Mouse (Mus musculus) liver, embryonic 15.5 days (tissue): ENCODE measurements around the gene Farp1. TPM values are rescaled to one million over a fixed set of nuclear protein-coding genes. Genes with fewer than 3 reads are reported as not detected.

ENCODE experiments used
- ATAC-seq: fragments of 200-750 bp; cut with Nextera tagmentation; 2 replicates; pipeline ENCODE4 v1.8.0; 2017; ENCODE audit warnings: moderate number of reproducible peaks, mild to moderate bottlenecking, moderate library complexity; ENCODE audit not compliant: insufficient read depth
- H3K27ac ChIP-seq: fragments of 300-500 bp; sonication (generic); replicated peaks from 2 replicates; pipeline ENCODE4 v1.5.1; 2015; ENCODE audit warnings: mild to moderate bottlenecking, inconsistent platforms
- H3K27me3 ChIP-seq: fragments of 300-500 bp; sonication (generic); 2 replicates; pipeline ENCODE4 v1.6.1; 2015; ENCODE audit warnings: mild to moderate bottlenecking, inconsistent platforms
- H3K36me3 ChIP-seq: fragments of 300-500 bp; sonication (generic); replicated peaks from 2 replicates; pipeline ENCODE4 v1.6.1; 2015; ENCODE audit warnings: moderate library complexity, mild to moderate bottlenecking, inconsistent platforms
- H3K4me1 ChIP-seq: fragments of 300-500 bp; sonication (generic); replicated peaks from 2 replicates; pipeline ENCODE4 v1.6.1; 2015; ENCODE audit warnings: inconsistent platforms
- H3K4me2 ChIP-seq: fragments of 300-500 bp; sonication (generic); 2 replicates; pipeline ENCODE4 v1.6.1; 2015; ENCODE audit warnings: moderate library complexity, mild to moderate bottlenecking, inconsistent platforms
- H3K4me3 ChIP-seq: fragments of 300-500 bp; sonication (generic); replicated peaks from 2 replicates; pipeline ENCODE4 v1.5.1; 2015; ENCODE audit warnings: mild to moderate bottlenecking, inconsistent platforms
- H3K9ac ChIP-seq: fragments of 300-500 bp; sonication (generic); 2 replicates; pipeline ENCODE4 v1.6.1; 2015; ENCODE audit warnings: moderate library complexity, mild to moderate bottlenecking, inconsistent platforms
- H3K9me3 ChIP-seq: fragments of 300-500 bp; sonication (generic); replicated peaks from 2 replicates; pipeline ENCODE4 v1.6.1; 2016; ENCODE audit warnings: inconsistent platforms
- whole genome bisulfite sequencing: fragments of 180-500 bp; shearing (Covaris S2); methylation state at CpG from one replicate; pipeline ENCODE4 v1.1.7; 2015; ENCODE audit warnings: mixed read lengths; ENCODE audit not compliant: insufficient replicate concordance; 5-methylcytosine and 5-hydroxymethylcytosine counted together
- polyA plus RNA-seq: library from polyadenylated mRNA; unstranded; fragments of >200 nt; fragmentation: Nextera tagmentation; extraction: Ambion mirVana; gene quantifications from 2 replicates; pipeline ENCODE4 v1.2.1, GENCODE M21; 2015

Gene Farp1
- polyA plus RNA-seq, 1 experiment from 2014 or later, result 3.2 TPM

DNA sequence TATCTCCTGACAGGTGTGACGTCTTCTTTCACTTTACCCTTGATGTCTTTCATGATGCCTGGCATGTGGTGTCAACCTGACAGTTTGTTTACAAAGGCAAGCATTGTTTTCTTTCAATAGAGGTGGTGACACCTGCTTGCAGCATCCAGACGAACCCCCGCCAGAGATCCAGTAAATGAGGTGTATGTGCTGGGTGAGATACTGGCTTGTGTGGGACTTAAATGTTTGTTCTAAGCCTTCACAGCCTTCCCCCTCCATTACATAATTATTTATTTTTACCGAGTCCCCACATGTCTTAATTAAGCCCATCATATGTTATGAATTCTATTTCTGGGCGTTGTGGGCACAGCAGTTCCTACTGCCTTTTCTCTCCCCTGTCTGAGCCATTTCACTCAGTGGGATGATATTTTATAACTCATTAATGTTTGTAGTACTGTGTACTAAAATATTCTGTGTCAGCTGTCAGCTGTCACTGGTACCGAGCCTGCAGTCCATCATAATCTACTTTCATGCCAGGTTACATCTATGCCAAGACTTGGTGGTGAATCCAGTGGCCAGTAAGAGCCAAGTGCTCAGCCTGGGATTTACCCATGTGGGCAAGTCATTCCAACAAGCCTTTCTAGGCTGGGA, 130.5 kb downstream of the Farp1 start:
- Histone ChIP-seq H3K9ac (no peak overlapping the region), H3K27me3 (no peaks in the 10 kb centered on the region), H3K4me3 (no peak overlapping the region), H3K36me3 (no peaks in the 10 kb centered on the region), H3K4me1 (no peaks in the 10 kb centered on the region), H3K9me3 (no peaks in the 10 kb centered on the region), H3K4me2 (no peak overlapping the region), H3K27ac (no peak overlapping the region)
- 58% methylated on average over 6 of the region's 6 CpGs for WGBS
- no peak for ATAC-seq

DNA sequence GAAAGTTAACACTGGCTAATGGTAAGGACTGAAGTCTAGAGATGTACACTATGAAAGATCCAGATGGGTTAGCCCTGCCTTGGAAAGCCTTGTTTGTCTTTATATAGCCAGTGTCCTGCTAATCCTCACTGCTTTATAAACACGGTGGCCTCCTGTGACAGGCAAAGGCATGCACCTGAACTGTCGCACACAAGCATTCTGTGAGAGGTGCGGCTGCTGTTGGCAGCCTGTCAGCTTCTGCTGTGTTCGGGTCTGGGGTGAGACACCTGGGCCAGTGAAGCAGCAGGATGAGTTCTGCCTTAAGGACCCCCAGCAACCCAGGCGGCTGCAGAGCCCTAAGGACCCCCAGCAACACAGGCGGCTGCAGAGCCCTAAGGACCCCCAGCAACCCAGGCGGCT, 131.0 kb downstream of the Farp1 start:
- no peaks in the 10 kb centered on the region for H3K4me1 ChIP-seq
- 73% methylated on average over 7 of the region's 7 CpGs for WGBS
- H3K4me2 ChIP-seq, result no peak overlapping the region
- ATAC-seq, result no peak
- H3K9me3 ChIP-seq, result no peaks in the 10 kb centered on the region
- no peaks in the 10 kb centered on the region for H3K36me3 ChIP-seq
- no peaks in the 10 kb centered on the region for H3K27me3 ChIP-seq
- H3K27ac ChIP-seq, result no peak overlapping the region
- H3K4me3 ChIP-seq, result no peak overlapping the region
- H3K9ac ChIP-seq, result no peak overlapping the region

DNA sequence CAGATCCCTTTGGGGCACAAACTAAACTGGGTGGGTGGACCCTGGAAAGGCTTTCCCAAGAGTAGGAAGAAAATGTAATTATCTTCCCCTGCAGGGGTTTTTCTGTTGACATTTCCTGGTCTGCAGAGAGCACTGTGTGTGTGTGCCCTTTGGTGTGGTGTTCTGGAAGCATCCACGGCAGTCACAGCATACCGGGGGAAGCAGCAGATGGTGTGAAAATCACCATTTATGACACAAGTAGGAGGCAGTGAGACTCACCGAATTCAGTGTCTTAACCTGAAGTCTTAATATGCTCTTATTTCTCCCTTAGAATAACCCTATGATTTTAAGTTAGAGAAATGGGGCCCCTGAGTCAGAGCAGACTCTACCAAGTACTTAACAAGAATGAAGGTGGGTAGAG, 133.7 kb downstream of the Farp1 start:
- H3K27ac ChIP-seq, result no peak overlapping the region
- H3K36me3 ChIP-seq, result no peaks in the 10 kb centered on the region
- H3K9ac ChIP-seq, result no peak overlapping the region
- no peak overlapping the region for H3K4me2 ChIP-seq
- no peaks in the 10 kb centered on the region for H3K4me1 ChIP-seq
- no peak for ATAC-seq
- H3K27me3 ChIP-seq, result no peaks in the 10 kb centered on the region
- no peak overlapping the region for H3K4me3 ChIP-seq
- WGBS, result 71% methylated on average over 3 of the region's 3 CpGs
- no peaks in the 10 kb centered on the region for H3K9me3 ChIP-seq

DNA sequence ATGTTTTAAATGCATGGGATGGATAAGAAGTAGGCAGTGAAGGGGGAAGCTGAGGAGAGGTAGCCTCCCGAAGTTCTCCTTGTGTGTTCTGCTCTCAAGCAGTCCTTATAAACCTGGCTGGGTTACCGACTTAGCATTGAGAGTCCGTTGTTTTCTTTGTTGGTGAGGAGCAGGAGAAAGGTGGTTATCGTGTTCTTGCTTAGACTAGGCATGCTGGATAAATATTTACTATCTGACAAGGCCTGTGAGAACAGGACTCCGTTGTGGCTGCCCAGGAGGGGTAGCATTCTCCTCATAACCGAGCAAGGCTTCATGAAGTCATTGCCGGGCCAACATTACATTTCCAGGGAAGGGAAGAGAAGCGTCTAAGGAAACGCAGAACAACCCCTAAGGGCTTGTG, 135.3 kb downstream of the Farp1 start:
- H3K27me3 ChIP-seq, result no peaks in the 10 kb centered on the region
- H3K9me3 ChIP-seq, result no peaks in the 10 kb centered on the region
- no peak overlapping the region for H3K9ac ChIP-seq
- WGBS, result 58% methylated on average over 9 of the region's 9 CpGs
- H3K4me1 ChIP-seq, result no peaks in the 10 kb centered on the region
- H3K4me2 ChIP-seq, result no peak overlapping the region
- no peak overlapping the region for H3K27ac ChIP-seq
- ATAC-seq, result no peak
- no peak overlapping the region for H3K4me3 ChIP-seq
- H3K36me3 ChIP-seq, result no peaks in the 10 kb centered on the region

DNA sequence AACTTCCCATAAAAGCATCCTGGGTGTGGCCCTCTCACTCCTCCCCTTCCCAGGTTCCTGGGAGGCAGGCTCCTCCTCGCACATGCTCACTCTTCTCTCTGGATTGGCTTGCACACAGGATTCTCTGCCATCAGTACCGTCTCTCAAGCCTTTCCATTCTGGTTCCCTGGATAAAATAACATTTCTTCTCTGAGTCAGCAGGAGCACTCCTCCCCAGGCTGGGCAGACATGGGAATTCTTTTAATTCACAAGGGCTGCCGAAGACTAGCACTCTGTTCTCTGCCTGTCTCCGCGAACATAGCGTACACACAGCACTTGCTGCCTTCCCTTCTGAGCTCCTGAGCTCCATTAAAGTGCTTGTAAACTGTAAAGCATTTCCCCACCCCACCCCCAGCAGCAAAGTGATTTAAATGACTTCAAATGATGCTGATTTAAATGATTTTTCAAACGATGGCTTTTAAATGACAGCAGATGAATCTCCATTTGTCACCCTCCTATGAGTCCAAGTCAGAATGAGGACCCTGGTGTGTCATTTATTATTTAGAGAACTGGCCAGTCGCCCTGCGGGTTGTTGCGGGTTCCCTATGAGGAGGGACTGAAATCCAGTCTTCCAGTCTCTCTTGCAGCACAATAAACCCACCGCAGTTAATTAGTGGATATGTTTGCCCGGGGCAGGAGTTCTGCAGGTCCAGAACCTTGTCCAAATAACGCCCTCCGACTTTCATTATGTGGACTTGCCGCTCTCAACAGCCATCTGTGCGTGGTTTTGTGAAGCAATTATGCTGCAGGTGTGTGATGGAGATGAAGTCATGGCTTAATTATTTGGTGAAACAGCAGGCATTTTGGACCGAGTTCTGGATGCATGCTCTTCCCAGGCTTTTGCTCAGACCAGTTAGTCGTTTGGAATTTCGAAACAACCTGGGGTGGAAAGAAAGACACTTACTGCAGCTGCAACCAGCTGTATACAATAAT, 137.4 kb downstream of the Farp1 start:
- Histone ChIP-seq H3K27ac (no peak overlapping the region), H3K27me3 (no peaks in the 10 kb centered on the region), H3K9me3 (no peaks in the 10 kb centered on the region), H3K4me2 (no peak overlapping the region), H3K4me3 (no peak overlapping the region), H3K4me1 (no peaks in the 10 kb centered on the region), H3K36me3 (no peaks in the 10 kb centered on the region), H3K9ac (no peak overlapping the region)
- 68% methylated on average over 19 of the region's 19 CpGs for WGBS
- ATAC-seq, result no peak

DNA sequence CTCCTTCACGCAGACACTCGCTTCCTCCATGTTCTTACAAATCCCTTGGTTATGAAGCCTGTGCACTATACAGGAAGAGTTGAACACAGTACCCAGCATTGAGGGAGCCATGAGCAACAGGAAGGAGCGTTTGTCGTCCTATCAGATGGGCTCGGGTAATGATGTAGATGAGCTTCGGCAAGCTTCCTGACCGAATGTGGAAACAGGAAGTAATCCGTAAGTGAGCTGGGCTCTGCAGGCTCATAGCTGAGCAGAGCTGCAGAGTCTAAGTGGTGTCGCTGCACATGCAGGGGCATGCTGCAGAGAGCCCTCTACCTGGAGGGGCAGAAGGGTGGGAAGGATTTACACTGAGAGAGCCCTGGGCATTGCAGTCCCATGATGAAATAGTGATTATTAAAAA, 140.4 kb downstream of the Farp1 start:
- Histone ChIP-seq H3K36me3 (no peaks in the 10 kb centered on the region), H3K4me2 (no peak overlapping the region), H3K27me3 (no peaks in the 10 kb centered on the region), H3K9me3 (no peaks in the 10 kb centered on the region), H3K9ac (no peak overlapping the region), H3K4me1 (no peaks in the 10 kb centered on the region), H3K4me3 (no peak overlapping the region), H3K27ac (no peak overlapping the region)
- WGBS, result 27% methylated on average over 9 of the region's 9 CpGs
- ATAC-seq, result no peak

DNA sequence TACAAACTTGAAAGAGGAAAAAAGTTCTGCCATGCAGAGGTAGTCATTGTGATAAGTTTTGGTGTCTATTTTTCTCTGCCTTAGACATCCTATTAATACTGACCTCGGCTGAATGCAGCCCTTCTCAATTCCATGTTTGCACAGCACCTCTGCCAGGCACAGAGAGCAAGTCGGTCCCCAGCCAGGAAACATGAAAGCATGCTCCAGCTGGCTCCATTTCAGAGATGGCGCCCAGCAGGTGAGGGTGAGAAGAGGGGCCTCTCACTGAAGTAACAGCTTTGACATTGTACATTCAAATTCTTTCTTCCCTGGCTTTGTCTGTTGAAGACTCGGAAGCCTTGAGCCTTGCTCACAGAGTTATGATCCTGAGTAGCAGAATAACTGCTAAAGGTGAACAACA, 140.9 kb downstream of the Farp1 start:
- Histone ChIP-seq H3K36me3 (no peaks in the 10 kb centered on the region), H3K4me1 (no peaks in the 10 kb centered on the region), H3K9me3 (no peaks in the 10 kb centered on the region), H3K27ac (no peak overlapping the region), H3K4me2 (no peak overlapping the region), H3K9ac (no peak overlapping the region), H3K27me3 (no peaks in the 10 kb centered on the region), H3K4me3 (no peak overlapping the region)
- no peak for ATAC-seq
- WGBS, result 61% methylated on average over 4 of the region's 4 CpGs

DNA sequence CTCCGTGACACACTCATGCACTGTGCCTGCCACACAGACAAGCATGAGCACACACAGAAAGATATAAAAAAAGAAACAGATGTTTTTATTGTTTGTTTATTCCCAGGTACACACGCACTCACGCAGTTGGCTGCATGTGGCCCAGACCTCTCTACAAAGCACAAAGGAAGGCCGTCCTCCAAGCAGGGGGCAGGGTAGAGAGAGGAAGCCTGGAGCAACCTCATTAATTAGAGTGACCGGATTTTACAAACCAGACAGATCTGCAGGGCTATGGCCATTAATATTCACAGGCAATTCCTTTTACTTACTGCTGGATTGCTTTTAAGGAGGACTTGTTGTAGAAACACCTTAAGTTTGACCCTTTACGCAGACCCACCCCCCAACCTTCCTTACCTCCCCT, 142.9 kb downstream of the Farp1 start:
- H3K36me3 ChIP-seq, result no peaks in the 10 kb centered on the region
- H3K9me3 ChIP-seq, result no peaks in the 10 kb centered on the region
- H3K27me3 ChIP-seq, result no peaks in the 10 kb centered on the region
- WGBS, result 68% methylated on average over 6 of the region's 6 CpGs
- no peak overlapping the region for H3K27ac ChIP-seq
- H3K9ac ChIP-seq, result no peak overlapping the region
- ATAC-seq, result no peak
- H3K4me2 ChIP-seq, result no peak overlapping the region
- 0 out of 2 replicates have a peak, but pooled peaks cover 8% of the 10 kb centered on the region for H3K4me1 ChIP-seq
- H3K4me3 ChIP-seq, result no peak overlapping the region

DNA sequence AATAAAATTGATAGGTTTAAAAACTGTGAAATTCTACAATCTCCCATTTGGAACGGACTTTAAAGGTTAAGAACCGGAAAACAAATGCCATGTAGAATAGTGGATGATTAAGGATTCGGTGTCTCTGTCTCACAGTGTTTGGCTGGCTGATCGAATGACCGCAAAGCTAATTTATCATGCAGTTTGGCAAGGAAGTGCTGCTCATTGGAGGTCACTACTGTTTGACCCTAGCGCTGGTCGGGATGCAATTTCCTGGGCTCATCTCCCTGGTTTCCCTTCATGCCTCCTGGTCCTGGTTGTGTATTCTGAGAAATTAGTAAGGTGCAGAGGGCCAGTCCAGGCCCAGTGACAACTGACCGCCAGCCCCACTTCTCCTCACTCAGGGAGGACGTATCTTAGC, 145.6 kb downstream of the Farp1 start:
- H3K4me1 ChIP-seq, result 0 out of 2 replicates have a peak, but pooled peaks cover 10% of the 10 kb centered on the region
- no peak overlapping the region for H3K4me2 ChIP-seq
- H3K27me3 ChIP-seq, result no peaks in the 10 kb centered on the region
- H3K27ac ChIP-seq, result no peak overlapping the region
- no peaks in the 10 kb centered on the region for H3K36me3 ChIP-seq
- no peak overlapping the region for H3K9ac ChIP-seq
- ATAC-seq, result no peak
- 71% methylated on average over 9 of the region's 9 CpGs for WGBS
- no peak overlapping the region for H3K4me3 ChIP-seq
- no peaks in the 10 kb centered on the region for H3K9me3 ChIP-seq

DNA sequence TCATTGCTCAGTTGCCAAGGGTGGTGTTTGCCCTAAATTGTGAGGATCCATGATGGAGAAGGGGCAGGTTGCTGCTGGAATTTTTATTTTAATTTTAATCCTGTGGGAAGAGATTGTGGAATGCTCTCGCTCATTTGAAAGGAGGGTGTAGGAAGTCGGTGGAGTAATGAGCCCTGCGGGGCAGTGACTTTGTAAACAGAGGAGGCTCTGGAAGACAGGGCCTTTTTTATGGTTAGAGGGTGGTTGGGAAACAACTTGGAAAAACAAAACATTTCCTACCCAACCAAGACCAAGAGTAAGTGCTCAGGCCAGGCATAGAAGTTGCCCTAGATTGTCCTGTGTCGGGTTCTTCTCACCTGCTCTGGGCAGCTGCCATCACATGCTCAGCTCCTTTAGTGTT, 146.8 kb downstream of the Farp1 start:
- H3K27me3 ChIP-seq, result no peaks in the 10 kb centered on the region
- no peak overlapping the region for H3K27ac ChIP-seq
- no peak overlapping the region for H3K4me2 ChIP-seq
- 55% methylated on average over 4 of the region's 4 CpGs for WGBS
- no peaks in the 10 kb centered on the region for H3K9me3 ChIP-seq
- H3K4me1 ChIP-seq, result 0 out of 2 replicates have a peak, but pooled peaks cover 10% of the 10 kb centered on the region
- H3K9ac ChIP-seq, result no peak overlapping the region
- H3K4me3 ChIP-seq, result no peak overlapping the region
- H3K36me3 ChIP-seq, result no peaks in the 10 kb centered on the region
- ATAC-seq, result no peak

DNA sequence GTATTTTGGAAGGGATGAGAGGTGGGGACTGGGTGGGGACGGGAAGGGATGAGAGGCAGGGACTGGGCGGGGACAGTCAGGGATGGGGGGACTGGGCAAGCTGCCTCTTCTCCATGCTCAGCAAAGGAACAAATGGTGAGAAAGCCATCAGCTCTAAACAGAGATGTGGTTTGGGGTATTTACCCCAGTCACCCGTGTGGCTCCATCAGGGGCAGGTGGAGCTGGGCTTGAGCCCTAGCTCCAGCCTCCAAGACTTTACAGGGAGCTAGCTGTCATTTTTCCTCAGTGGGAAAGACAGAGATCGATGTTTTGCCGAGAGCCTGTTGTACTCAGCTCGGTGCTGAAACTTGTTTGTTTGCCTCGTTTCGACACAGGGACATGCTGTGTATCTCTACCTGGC, 148.0 kb downstream of the Farp1 start:
- Histone ChIP-seq H3K9me3 (no peaks in the 10 kb centered on the region), H3K4me1 (0 out of 2 replicates have a peak, but pooled peaks cover 10% of the 10 kb centered on the region), H3K4me2 (no peak overlapping the region), H3K27ac (no peak overlapping the region), H3K9ac (no peak overlapping the region), H3K27me3 (no peaks in the 10 kb centered on the region), H3K36me3 (no peaks in the 10 kb centered on the region), H3K4me3 (no peak overlapping the region)
- ATAC-seq, result no peak
- 60% methylated on average over 8 of the region's 8 CpGs for WGBS
